Mouse (Mus musculus): ENCODE measurements around the gene Apob. TPM values are rescaled to one million over a fixed set of nuclear protein-coding genes. Genes with fewer than 3 reads are reported as not detected.

The Apob gene
- polyA plus RNA-seq, 1 experiment = 0.32 TPM

DNA sequence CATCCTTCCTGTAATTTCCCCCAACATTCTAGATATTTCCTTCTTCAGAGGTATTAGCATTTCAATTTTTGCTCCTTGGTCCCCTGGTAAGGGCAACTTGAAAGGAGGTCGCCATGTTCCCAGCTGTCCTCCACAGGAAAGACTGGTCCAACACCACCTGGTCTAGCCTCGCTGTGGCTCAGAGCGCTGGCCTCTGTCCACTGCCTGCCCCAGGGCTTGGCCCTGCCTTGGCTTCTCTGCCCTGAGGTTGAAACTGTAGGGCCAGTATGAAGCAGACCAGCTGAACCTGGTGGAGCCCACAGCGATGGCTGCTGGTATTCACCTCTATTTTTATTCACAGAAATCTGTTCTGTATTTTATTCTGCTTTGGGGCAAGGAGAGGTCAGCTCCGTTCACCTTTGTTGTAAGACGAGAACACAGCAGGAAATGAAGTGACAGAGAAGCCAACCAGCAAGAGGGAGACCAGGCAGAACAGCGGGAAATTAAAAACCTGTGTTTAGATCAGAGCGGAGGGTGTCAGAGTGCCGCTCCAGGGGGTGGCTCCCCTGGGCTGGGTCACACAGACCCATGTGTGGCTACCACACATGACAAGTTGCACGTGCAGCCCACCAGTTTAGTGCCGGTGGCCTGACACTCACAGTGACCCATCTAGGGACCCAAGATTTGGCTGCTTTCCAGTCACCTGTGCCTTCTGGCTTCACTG lies 86.1 kb downstream of the Apob start:
- WGBS = 53% methylated on average over 11 of the region's 11 CpGs
- DNase-seq = no peak
- no peak for TF ChIP-seq CTCF (IDR thresholded peaks at IDR 0.05; ENCODE audit: insufficient read depth, low read length)
- no peak for TF ChIP-seq POLR2A (IDR thresholded peaks at IDR 0.05; ENCODE audit: borderline replicate concordance, extremely low read depth, low read depth, low read length)
- Histone ChIP-seq H3K4me1 (ENCODE audit: control insufficient read depth, insufficient read depth, low read length) (no peaks in the 10 kb centered on the region), H3K4me3 (replicated peaks; ENCODE audit: extremely low read depth, low read depth, low read length) (no peak overlapping the region)

Other genes with a start within 250 kb of the Apob start
- gene Ldah, start 230.5 kb downstream of the Apob start, polyA plus RNA-seq (2012; rRNA removed) = 19.6 and 33.1 TPM in 2 replicates

All from lung, adult 2 months (tissue).